Mouse (Mus musculus) stomach, embryonic 14.5 days (tissue): ENCODE data around the gene Rubcn. TPM values are rescaled to one million over a fixed set of nuclear protein-coding genes. Genes with fewer than 3 reads are reported as not detected.

Experiments
- ATAC-seq: fragments of 200-750 bp; cut with Nextera tagmentation; 2 replicates; pipeline ENCODE4 v1.8.0; 2017; ENCODE audit warnings: low read depth, moderate TSS enrichment; ENCODE audit not compliant: insufficient number of reproducible peaks, insufficient read depth, low FRiP score
- H3K27ac ChIP-seq: fragments of 300-500 bp; sonication (generic); 2 replicates; pipeline ENCODE4 v1.5.1; 2014; ENCODE audit warnings: mild to moderate bottlenecking, low read length, moderate library complexity, mixed read lengths
- H3K27me3 ChIP-seq: fragments of 300-500 bp; sonication (generic); 2 replicates; pipeline ENCODE4 v1.6.1; 2014; ENCODE audit warnings: low read length, control low read depth, mixed read lengths; ENCODE audit not compliant: control insufficient read depth, insufficient read depth
- H3K36me3 ChIP-seq: fragments of 300-500 bp; sonication (generic); 2 replicates; pipeline ENCODE4 v1.6.1; 2014; ENCODE audit warnings: mild to moderate bottlenecking, control low read depth, low read length, moderate library complexity, mixed read lengths; ENCODE audit not compliant: control insufficient read depth, insufficient read depth
- H3K4me1 ChIP-seq: fragments of 300-500 bp; sonication (generic); 2 replicates; pipeline ENCODE4 v1.6.1; 2014; ENCODE audit warnings: low read length, control low read depth, mixed read lengths; ENCODE audit not compliant: control insufficient read depth, insufficient read depth
- H3K4me2 ChIP-seq: fragments of 300-500 bp; sonication (generic); replicated peaks from 2 replicates; pipeline ENCODE4 v1.6.1; 2014; ENCODE audit warnings: low read depth, low read length, control low read depth
- H3K4me3 ChIP-seq: fragments of 300-500 bp; sonication (generic); 2 replicates; pipeline ENCODE4 v1.5.1; 2014; ENCODE audit warnings: low read depth, low read length, control low read depth
- H3K9ac ChIP-seq: fragments of 300-500 bp; sonication (generic); replicated peaks from 2 replicates; pipeline ENCODE4 v1.6.1; 2014; ENCODE audit warnings: low read depth, mild to moderate bottlenecking, control low read depth, low read length, moderate library complexity, mixed read lengths
- H3K9me3 ChIP-seq: fragments of 300-500 bp; sonication (generic); 2 replicates; pipeline ENCODE4 v1.6.1; 2016; ENCODE audit warnings: low read depth, low read length, control low read depth; ENCODE audit not compliant: control insufficient read depth
- WGBS: fragments of 180-500 bp; shearing (Covaris S2); extraction: QIAGEN DNeasy Blood & Tissue Kit; methylation state at CpG from one replicate; pipeline ENCODE4 v1.1.7; 2014; 5-methylcytosine and 5-hydroxymethylcytosine counted together
- polyA plus RNA-seq: library from polyadenylated mRNA; unstranded; fragments of >200 nt; fragmentation: Nextera tagmentation; extraction: Ambion mirVana; gene quantifications from 2 replicates; pipeline ENCODE4 v1.2.1, GENCODE M21; 2014

Gene Rubcn
- polyA plus RNA-seq, 1 experiment from 2014 or later, result 17.8 TPM

GRCm38 (mm10) chr16:32906186-32906585 lies 28.6 kb upstream of the Rubcn start:
- H3K4me1 ChIP-seq, result no peaks in the 10 kb centered on the region
- H3K4me2 ChIP-seq, result no peak overlapping the region
- H3K9me3 ChIP-seq, result no peaks in the 10 kb centered on the region
- WGBS, result 78% methylated on average over 2 of the region's 2 CpGs
- ATAC-seq, result no peak
- no peaks in the 10 kb centered on the region for H3K27me3 ChIP-seq
- no peak overlapping the region for H3K4me3 ChIP-seq
- peaks cover 25% of the 10 kb centered on the region for H3K36me3 ChIP-seq
- H3K9ac ChIP-seq, result no peak overlapping the region
- no peak overlapping the region for H3K27ac ChIP-seq

- Histone ChIP-seq H3K4me1 (no peaks in the 10 kb centered on the region), H3K27me3 (no peaks in the 10 kb centered on the region), H3K4me2 (no peak overlapping the region), H3K9me3 (no peaks in the 10 kb centered on the region), H3K4me3 (no peak overlapping the region), H3K9ac (no peak overlapping the region), H3K27ac (no peak overlapping the region), H3K36me3 (peaks cover 46% of the 10 kb centered on the region)
- no peak for ATAC-seq
- 64% methylated on average over 3 of the region's 3 CpGs for WGBS
Measured at GRCm38 (mm10) chr16:32902051-32902428, 24.5 kb upstream of the Rubcn start.

GRCm38 (mm10) chr16:32901360-32902050 lies 23.9 kb upstream of the Rubcn start:
- peaks cover 41% of the 10 kb centered on the region for H3K36me3 ChIP-seq
- WGBS, result 71% methylated on average over 2 of the region's 2 CpGs

GRCm38 (mm10) chr16:32896126-32896525 lies 18.6 kb upstream of the Rubcn start:
- ATAC-seq, result no peak
- Histone ChIP-seq H3K9me3 (no peaks in the 10 kb centered on the region), H3K27ac (no peak overlapping the region), H3K9ac (no peak overlapping the region), H3K4me2 (no peak overlapping the region), H3K4me1 (no peaks in the 10 kb centered on the region), H3K27me3 (no peaks in the 10 kb centered on the region), H3K4me3 (no peak overlapping the region), H3K36me3 (peaks cover 45% of the 10 kb centered on the region)

More at GRCm38 (mm10) chr16:32901360-32902050, 23.9 kb upstream of the Rubcn start:
- no peak overlapping the region for H3K9ac ChIP-seq
- H3K27ac ChIP-seq, result no peak overlapping the region
- no peaks in the 10 kb centered on the region for H3K4me1 ChIP-seq
- no peaks in the 10 kb centered on the region for H3K27me3 ChIP-seq
- H3K4me3 ChIP-seq, result no peak overlapping the region
- ATAC-seq, result no peak
- H3K9me3 ChIP-seq, result no peaks in the 10 kb centered on the region
- H3K4me2 ChIP-seq, result no peak overlapping the region

- Histone ChIP-seq H3K4me2 (no peak overlapping the region), H3K4me3 (no peak overlapping the region), H3K9me3 (no peaks in the 10 kb centered on the region), H3K9ac (no peak overlapping the region), H3K4me1 (no peaks in the 10 kb centered on the region), H3K27ac (no peak overlapping the region), H3K27me3 (no peaks in the 10 kb centered on the region), H3K36me3 (peaks cover 25% of the 10 kb centered on the region)
- no peak for ATAC-seq
- 63% methylated on average over 2 of the region's 2 CpGs for WGBS
Measured at GRCm38 (mm10) chr16:32889881-32890280, 12.3 kb upstream of the Rubcn start.

GRCm38 (mm10) chr16:32887996-32888395 lies 10.4 kb upstream of the Rubcn start:
- Histone ChIP-seq H3K36me3 (peaks cover 19% of the 10 kb centered on the region), H3K9ac (no peak overlapping the region), H3K4me3 (no peak overlapping the region), H3K27ac (no peak overlapping the region), H3K4me2 (no peak overlapping the region), H3K27me3 (no peaks in the 10 kb centered on the region), H3K9me3 (no peaks in the 10 kb centered on the region), H3K4me1 (no peaks in the 10 kb centered on the region)
- 87% methylated on average over 7 of the region's 7 CpGs for WGBS
- no peak for ATAC-seq

GRCm38 (mm10) chr16:32881538-32881937 lies 4.0 kb upstream of the Rubcn start:
- Histone ChIP-seq H3K4me3 (no peak overlapping the region), H3K36me3 (peaks cover 12% of the 10 kb centered on the region; the same call in 1 of the 2 replicates), H3K9ac (no peak overlapping the region), H3K27ac (no peak overlapping the region), H3K4me2 (no peak overlapping the region), H3K4me1 (peaks cover 11% of the 10 kb centered on the region), H3K9me3 (no peaks in the 10 kb centered on the region), H3K27me3 (no peaks in the 10 kb centered on the region)
- 77% methylated on average over 7 of the region's 7 CpGs for WGBS
- no peak for ATAC-seq

GRCm38 (mm10) chr16:32878972-32879926 lies 1.7 kb upstream of the Rubcn start:
- H3K9ac ChIP-seq, result no peak overlapping the region
- peak overlapping the region; percentile 65 for H3K4me2 ChIP-seq
- no peak overlapping the region for H3K27ac ChIP-seq
- WGBS, result 83% methylated on average over 14 of the region's 14 CpGs
- no peak for ATAC-seq
- peak overlapping the region; percentile 90 for H3K4me3 ChIP-seq
- H3K27me3 ChIP-seq, result no peaks in the 10 kb centered on the region
- H3K9me3 ChIP-seq, result no peaks in the 10 kb centered on the region
- H3K4me1 ChIP-seq, result peaks cover 11% of the 10 kb centered on the region
- H3K36me3 ChIP-seq, result peaks cover 3% of the 10 kb centered on the region; the same call in 1 of the 2 replicates
